Comparison of ENCODE assay signal across 11 mouse cellular contexts in genomic region chr7:73718031-73718430, GRCm38 (mm10). TPM values are rescaled to one million over a fixed set of nuclear protein-coding genes. Genes with fewer than 3 reads are reported as not detected.
A peak's percentile ranks its signal among the peaks of the same experiment; 100 is the strongest.
DNase-seq lines count a peak whose midpoint lies in the region; ATAC-seq and TF ChIP-seq lines count a peak whose summit lies in the region.
"Had no signal": no experiment of that assay in that cellular context is flagged by ENCODE, and none has a peak within 500 bp of the region (broad histone marks: within the 10 kb centered on the region; RNA-seq: fewer than 3 reads in every experiment).

No protein-coding gene starts in this region.

- no peaks in the 10 kb centered on the region for H3K9me3 ChIP-seq in liver, postnatal 0 days (ENCODE audit: low read length)
- no peaks in the 10 kb centered on the region for H3K9me3 ChIP-seq in liver, embryonic 12.5 days (replicated peaks)
- H3K9me3 ChIP-seq in heart, postnatal 0 days (replicated peaks; ENCODE audit: control insufficient read depth, low read length): peaks cover 6% of the 10 kb centered on the region; the same call in 1 of the 2 replicates
- H3K9me3 ChIP-seq in stomach, embryonic 16.5 days (replicated peaks; ENCODE audit: control insufficient read depth, low read length): no peaks in the 10 kb centered on the region
- H3K9me3 ChIP-seq in embryonic facial prominence, embryonic 10.5 days: no peaks in the 10 kb centered on the region
- H3K9me3 ChIP-seq: hindbrain, embryonic 12.5 days had no signal

- 0 out of 2 replicates have a peak, but pooled peaks have one; percentile 19 for ATAC-seq in liver, postnatal 0 days
- no peak for ATAC-seq in liver, embryonic 12.5 days
- ATAC-seq in heart, postnatal 0 days (ENCODE audit: insufficient read depth, low read depth): no peak
- no peak for ATAC-seq in stomach, embryonic 16.5 days (ENCODE audit: insufficient read depth, low FRiP score)
- ATAC-seq: forebrain, embryonic 14.5 days had no signal

- H3K27ac ChIP-seq in liver, postnatal 0 days (ENCODE audit: low read depth): no peak overlapping the region
- H3K27ac ChIP-seq in liver, embryonic 12.5 days: no peak overlapping the region
- peak overlapping the region; percentile 28; the same call in 1 of the 2 replicates for H3K27ac ChIP-seq in heart, postnatal 0 days (ENCODE audit: low read depth)
- H3K27ac ChIP-seq in stomach, embryonic 16.5 days (ENCODE audit: low read length): peak overlapping the region; percentile 11; the same call in 1 of the 2 replicates
- no peak overlapping the region for H3K27ac ChIP-seq in embryonic facial prominence, embryonic 10.5 days (replicated peaks)
- H3K27ac ChIP-seq: hindbrain, embryonic 12.5 days had no signal

- no peak for TF ChIP-seq CTCF in liver, postnatal 0 days (IDR thresholded peaks at IDR 0.05; ENCODE audit: low read depth)
- no peak for TF ChIP-seq CTCF in heart, postnatal 0 days (IDR thresholded peaks at IDR 0.05; ENCODE audit: low read depth)

- no peaks in the 10 kb centered on the region for H3K36me3 ChIP-seq in liver, postnatal 0 days (replicated peaks; ENCODE audit: insufficient read depth, low read length)
- H3K36me3 ChIP-seq in liver, embryonic 12.5 days: no peaks in the 10 kb centered on the region
- H3K36me3 ChIP-seq in heart, postnatal 0 days (replicated peaks; ENCODE audit: control insufficient read depth, insufficient read depth, low read length): no peaks in the 10 kb centered on the region
- H3K36me3 ChIP-seq in stomach, embryonic 16.5 days (ENCODE audit: control insufficient read depth, insufficient read depth, low read length): no peaks in the 10 kb centered on the region
- H3K36me3 ChIP-seq in embryonic facial prominence, embryonic 10.5 days (replicated peaks): no peaks in the 10 kb centered on the region
- H3K36me3 ChIP-seq: hindbrain, embryonic 12.5 days had no signal

- no peak for DNase-seq in liver, postnatal 0 days
- peak; percentile 36 for DNase-seq in heart, postnatal 0 days (ENCODE audit: low spot score)
- peak; percentile 52 to 66 for DNase-seq in kidney, postnatal 36 days
- DNase-seq in embryonic facial prominence, embryonic 10.5 days (ENCODE audit: low spot score): no peak
- no peak for DNase-seq in urinary bladder, postnatal 25 days (ENCODE audit: low spot score)
- DNase-seq: right cerebral cortex, adult 18-20 months had no signal

- WGBS in liver, postnatal 0 days (ENCODE audit: insufficient replicate concordance): 49% methylated on average over 10 of the region's 10 CpGs
- WGBS in liver, embryonic 12.5 days (ENCODE audit: insufficient replicate concordance): 63% methylated on average over 10 of the region's 10 CpGs
- WGBS in heart, postnatal 0 days: 47% methylated on average over 10 of the region's 10 CpGs
- WGBS in stomach, embryonic 16.5 days: 32% methylated on average over 10 of the region's 10 CpGs
- 81% methylated on average over 10 of the region's 10 CpGs for WGBS in embryonic facial prominence, embryonic 10.5 days

- H3K4me2 ChIP-seq in liver, postnatal 0 days (ENCODE audit: low read depth, low read length): no peak overlapping the region
- no peak overlapping the region for H3K4me2 ChIP-seq in liver, embryonic 12.5 days
- no peak overlapping the region for H3K4me2 ChIP-seq in heart, postnatal 0 days (ENCODE audit: low read depth, low read length)
- no peak overlapping the region for H3K4me2 ChIP-seq in stomach, embryonic 16.5 days (ENCODE audit: low read depth, low read length)
- H3K4me2 ChIP-seq: hindbrain, embryonic 12.5 days; liver, embryonic 11.5 days had no signal

- H3K4me1 ChIP-seq in liver, postnatal 0 days (ENCODE audit: insufficient read depth): no peaks in the 10 kb centered on the region
- no peaks in the 10 kb centered on the region for H3K4me1 ChIP-seq in liver, embryonic 12.5 days
- peaks cover 31% of the 10 kb centered on the region; the same call in 1 of the 2 replicates for H3K4me1 ChIP-seq in heart, postnatal 0 days (ENCODE audit: control insufficient read depth, insufficient read depth)
- peaks cover 7% of the 10 kb centered on the region; the same call in 1 of the 2 replicates for H3K4me1 ChIP-seq in stomach, embryonic 16.5 days (ENCODE audit: control insufficient read depth, insufficient read depth, low read length)
- H3K4me1 ChIP-seq in embryonic facial prominence, embryonic 10.5 days: peaks cover 10% of the 10 kb centered on the region

- no peaks in the 10 kb centered on the region for H3K27me3 ChIP-seq in liver, postnatal 0 days (ENCODE audit: insufficient read depth, low read length)
- 0 out of 2 replicates have a peak, but pooled peaks cover 3% of the 10 kb centered on the region for H3K27me3 ChIP-seq in liver, embryonic 12.5 days (replicated peaks)
- no peaks in the 10 kb centered on the region for H3K27me3 ChIP-seq in heart, postnatal 0 days (ENCODE audit: control insufficient read depth, insufficient read depth, low read length)
- H3K27me3 ChIP-seq in stomach, embryonic 16.5 days (ENCODE audit: control insufficient read depth, insufficient read depth, low read length): no peaks in the 10 kb centered on the region
- H3K27me3 ChIP-seq in embryonic facial prominence, embryonic 10.5 days (replicated peaks; ENCODE audit: low read depth, poor library complexity, severe bottlenecking): no peaks in the 10 kb centered on the region
- H3K27me3 ChIP-seq: hindbrain, embryonic 12.5 days had no signal

- no peak overlapping the region for H3K4me3 ChIP-seq in liver, postnatal 0 days (ENCODE audit: low read depth, low read length)
- H3K4me3 ChIP-seq in liver, embryonic 12.5 days: no peak overlapping the region
- H3K4me3 ChIP-seq in heart, postnatal 0 days (ENCODE audit: low read depth, low read length): no peak overlapping the region
- H3K4me3 ChIP-seq in stomach, embryonic 16.5 days (replicated peaks; ENCODE audit: low read length): no peak overlapping the region
- no peak overlapping the region for H3K4me3 ChIP-seq in embryonic facial prominence, embryonic 10.5 days
- H3K4me3 ChIP-seq: hindbrain, embryonic 12.5 days had no signal

- no peak overlapping the region for H3K9ac ChIP-seq in liver, postnatal 0 days (replicated peaks)
- no peak overlapping the region for H3K9ac ChIP-seq in liver, embryonic 12.5 days
- H3K9ac ChIP-seq in heart, postnatal 0 days (replicated peaks; ENCODE audit: low read depth, low read length): no peak overlapping the region
- no peak overlapping the region for H3K9ac ChIP-seq in stomach, embryonic 16.5 days (ENCODE audit: low read length)
- H3K9ac ChIP-seq: hindbrain, embryonic 12.5 days had no signal

- peak; percentile 22; the same call in 1 of the 2 replicates for TF ChIP-seq EP300 in liver, postnatal 0 days (IDR thresholded peaks at IDR 0.05; ENCODE audit: low read depth)
- no peak for TF ChIP-seq EP300 in heart, postnatal 0 days (IDR thresholded peaks at IDR 0.05; ENCODE audit: low read depth)

RNA-seq across cellular contexts. Expression of gene Fam174b, which starts 22.1 kb away (rescaled TPM):
- 2.6 and 2.9 TPM in 2 replicates for polyA plus RNA-seq in liver, postnatal 0 days (2015; fragmentation: Nextera tagmentation; extraction: Ambion mirVana)
- 10.7 and 12.4 TPM in 2 replicates for polyA plus RNA-seq in liver, embryonic 12.5 days (2016; fragmentation: Nextera tagmentation; extraction: Ambion mirVana)
- total RNA-seq in heart, postnatal 0 days (2014; rRNA removed; ENCODE audit: low replicate concordance): 94.7 and 105 TPM in 2 replicates
- 72.9 and 81.0 TPM in 2 replicates for polyA plus RNA-seq in heart, postnatal 0 days (2015; fragmentation: Nextera tagmentation; extraction: Ambion mirVana)
- polyA plus RNA-seq in stomach, embryonic 16.5 days (2015; fragmentation: Nextera tagmentation; extraction: Ambion mirVana): 68.1 and 71.3 TPM in 2 replicates
- 20.2 and 24.5 TPM in 2 replicates for polyA plus RNA-seq in embryonic facial prominence, embryonic 10.5 days (2016; fragmentation: Nextera tagmentation; extraction: Ambion mirVana)

Comparison
In these comparisons a context has a peak if more than half of its experiments do, and no peak if none do; other contexts are left out.
1. DNase-seq: peak in heart, postnatal 0 days (single experiment) and kidney, postnatal 36 days (2 of 2); none in liver, postnatal 0 days (single experiment), embryonic facial prominence, embryonic 10.5 days (single experiment) and urinary bladder, postnatal 25 days (single experiment).
2. H3K27ac ChIP-seq: peak in heart, postnatal 0 days (single experiment) and stomach, embryonic 16.5 days (single experiment); none in liver, postnatal 0 days (single experiment), liver, embryonic 12.5 days (single experiment) and embryonic facial prominence, embryonic 10.5 days (single experiment).